Mouse (Mus musculus) liver, embryonic 13.5 days (tissue): Measurements from ENCODE around the gene Arl5a. TPM values are rescaled to one million over a fixed set of nuclear protein-coding genes. Genes with fewer than 3 reads are reported as not detected.

Experiments used
- ATAC-seq: fragments of 200-750 bp; cut with Nextera tagmentation; 2 replicates; pipeline ENCODE4 v1.8.0; 2017; ENCODE audit warnings: low read depth, mild to moderate bottlenecking, moderate number of reproducible peaks, moderate library complexity
- DNase-seq: peaks from one replicate; pipeline ENCODE4 v3.0.0; 2022
- H3K27ac ChIP-seq: fragments of 300-500 bp; sonication (generic); 2 replicates; pipeline ENCODE4 v1.5.1; 2015; ENCODE audit warnings: moderate library complexity, mild to moderate bottlenecking, inconsistent platforms
- H3K27me3 ChIP-seq: fragments of 300-500 bp; sonication (generic); 2 replicates; pipeline ENCODE4 v1.6.1; 2015; ENCODE audit warnings: mild to moderate bottlenecking, inconsistent platforms
- H3K36me3 ChIP-seq: fragments of 300-500 bp; sonication (generic); 2 replicates; pipeline ENCODE4 v1.6.1; 2015; ENCODE audit warnings: mild to moderate bottlenecking, inconsistent platforms
- H3K4me1 ChIP-seq: fragments of 300-500 bp; sonication (generic); replicated peaks from 2 replicates; pipeline ENCODE4 v1.6.1; 2015; ENCODE audit warnings: inconsistent platforms
- H3K4me2 ChIP-seq: fragments of 300-500 bp; sonication (generic); 2 replicates; pipeline ENCODE4 v1.6.1; 2015; ENCODE audit warnings: inconsistent platforms, mild to moderate bottlenecking, moderate library complexity
- H3K4me3 ChIP-seq: fragments of 300-500 bp; sonication (generic); replicated peaks from 2 replicates; pipeline ENCODE4 v1.5.1; 2015; ENCODE audit warnings: mild to moderate bottlenecking, inconsistent platforms
- H3K9ac ChIP-seq: fragments of 300-500 bp; sonication (generic); 2 replicates; pipeline ENCODE4 v1.6.1; 2015; ENCODE audit warnings: mild to moderate bottlenecking, inconsistent platforms
- H3K9me3 ChIP-seq: fragments of 300-500 bp; sonication (generic); replicated peaks from 2 replicates; pipeline ENCODE4 v1.6.1; 2016; ENCODE audit warnings: inconsistent platforms
- WGBS: fragments of 180-500 bp; shearing (Covaris S2); methylation state at CpG from one replicate; pipeline ENCODE4 v1.1.7; 2015; ENCODE audit not compliant: insufficient replicate concordance; 5-methylcytosine and 5-hydroxymethylcytosine counted together
- polyA plus RNA-seq: library from polyadenylated mRNA; unstranded; fragments of >200 nt; fragmentation: Nextera tagmentation; extraction: Ambion mirVana; gene quantifications from 2 replicates; pipeline ENCODE4 v1.2.1, GENCODE M21; 2015

The Arl5a gene
- polyA plus RNA-seq, 1 experiment from 2014 or later: 26.1 TPM

GRCm38 (mm10) chr2:52378848-52379261 lies 45.8 kb downstream of the Arl5a start:
- peak; percentile 27 for DNase-seq
- peaks cover 16% of the 10 kb centered on the region for H3K4me1 ChIP-seq
- peak; percentile 86 for ATAC-seq
- no peaks in the 10 kb centered on the region for H3K9me3 ChIP-seq
- no peaks in the 10 kb centered on the region for H3K36me3 ChIP-seq
- 29% methylated on average over 10 of the region's 10 CpGs for WGBS
- peak overlapping the region; percentile 45 for H3K4me3 ChIP-seq
- H3K4me2 ChIP-seq: peak overlapping the region; percentile 65
- peak overlapping the region; percentile 43 for H3K27ac ChIP-seq
- peak overlapping the region; percentile 10; the same call in 1 of the 2 replicates for H3K9ac ChIP-seq
- no peaks in the 10 kb centered on the region for H3K27me3 ChIP-seq

- ATAC-seq (peak; percentile 97), DNase-seq (peak; percentile 62)
- Histone ChIP-seq H3K36me3 (no peaks in the 10 kb centered on the region), H3K27ac (peak within 1 kb of the TSS; percentile 43), H3K4me1 (peaks cover 16% of the 10 kb centered on the region), H3K4me2 (peak within 1 kb of the TSS; percentile 65), H3K4me3 (peak within 1 kb of the TSS; percentile 45), H3K9me3 (no peaks in the 10 kb centered on the region), H3K9ac (peak within 1 kb of the TSS; percentile 26; the same call in 1 of the 2 replicates), H3K27me3 (no peaks in the 10 kb centered on the region)
- 27% methylated on average over 7 of the region's 7 CpGs for WGBS
Measured at GRCm38 (mm10) chr2:52378448-52378804, 46.3 kb downstream of the Arl5a start, which contains the start of gene Neb. Gene Neb, minus strand, starts transcription at chr2:52378474.

- Histone ChIP-seq H3K9ac (0 out of 2 replicates have a peak overlapping the region, but pooled peaks have one; percentile 26), H3K4me3 (peak overlapping the region; percentile 45), H3K4me2 (peak overlapping the region; percentile 65), H3K4me1 (peaks cover 16% of the 10 kb centered on the region), H3K27ac (no peak overlapping the region), H3K27me3 (no peaks in the 10 kb centered on the region), H3K36me3 (no peaks in the 10 kb centered on the region), H3K9me3 (no peaks in the 10 kb centered on the region)
- 38% methylated on average over 13 of the region's 13 CpGs for WGBS
- peak; percentile 24; the same call in 1 of the 2 replicates for ATAC-seq
- DNase-seq: no peak
Measured at GRCm38 (mm10) chr2:52377706-52378447, 46.8 kb downstream of the Arl5a start.

GRCm38 (mm10) chr2:52374706-52375105 lies 50.0 kb downstream of the Arl5a start:
- no peak for ATAC-seq
- Histone ChIP-seq H3K27me3 (no peaks in the 10 kb centered on the region), H3K4me3 (no peak overlapping the region), H3K9ac (no peak overlapping the region), H3K4me2 (no peak overlapping the region), H3K27ac (no peak overlapping the region), H3K9me3 (no peaks in the 10 kb centered on the region), H3K4me1 (peaks cover 16% of the 10 kb centered on the region), H3K36me3 (no peaks in the 10 kb centered on the region)
- 66% methylated on average over 6 of the region's 6 CpGs for WGBS
- DNase-seq: no peak

- no peak for DNase-seq
- ATAC-seq: no peak
- H3K4me1 ChIP-seq: no peaks in the 10 kb centered on the region
- no peak overlapping the region for H3K27ac ChIP-seq
- 34% methylated on average over 6 of the region's 6 CpGs for WGBS
- H3K27me3 ChIP-seq: no peaks in the 10 kb centered on the region
- no peaks in the 10 kb centered on the region for H3K36me3 ChIP-seq
- H3K4me2 ChIP-seq: no peak overlapping the region
- H3K9ac ChIP-seq: no peak overlapping the region
- H3K9me3 ChIP-seq: no peaks in the 10 kb centered on the region
- no peak overlapping the region for H3K4me3 ChIP-seq
Measured at GRCm38 (mm10) chr2:52372480-52372879, 52.2 kb downstream of the Arl5a start.

- Histone ChIP-seq H3K27me3 (no peaks in the 10 kb centered on the region), H3K4me1 (no peaks in the 10 kb centered on the region), H3K4me2 (no peak overlapping the region), H3K36me3 (no peaks in the 10 kb centered on the region), H3K9ac (no peak overlapping the region), H3K4me3 (no peak overlapping the region), H3K9me3 (no peaks in the 10 kb centered on the region), H3K27ac (no peak overlapping the region)
- no peak for ATAC-seq
- WGBS: 57% methylated on average over 4 of the region's 4 CpGs
- no peak for DNase-seq
Measured at GRCm38 (mm10) chr2:52372080-52372479, 52.6 kb downstream of the Arl5a start.

- H3K4me2 ChIP-seq: no peak overlapping the region
- H3K27me3 ChIP-seq: no peaks in the 10 kb centered on the region
- H3K9ac ChIP-seq: no peak overlapping the region
- H3K9me3 ChIP-seq: no peaks in the 10 kb centered on the region
- no peak overlapping the region for H3K4me3 ChIP-seq
- 28% methylated on average over 2 of the region's 2 CpGs for WGBS
- H3K27ac ChIP-seq: no peak overlapping the region
- H3K36me3 ChIP-seq: no peaks in the 10 kb centered on the region
- no peak for ATAC-seq
- no peaks in the 10 kb centered on the region for H3K4me1 ChIP-seq
- no peak for DNase-seq
Measured at GRCm38 (mm10) chr2:52371066-52371465, 53.6 kb downstream of the Arl5a start.

- no peaks in the 10 kb centered on the region for H3K36me3 ChIP-seq
- H3K9me3 ChIP-seq: no peaks in the 10 kb centered on the region
- H3K27me3 ChIP-seq: no peaks in the 10 kb centered on the region
- no peak for ATAC-seq
- H3K9ac ChIP-seq: no peak overlapping the region
- no peak overlapping the region for H3K27ac ChIP-seq
- no peaks in the 10 kb centered on the region for H3K4me1 ChIP-seq
- no peak overlapping the region for H3K4me3 ChIP-seq
- WGBS: 84% methylated on average over 6 of the region's 6 CpGs
- no peak overlapping the region for H3K4me2 ChIP-seq
- no peak for DNase-seq
Measured at GRCm38 (mm10) chr2:52369622-52370021, 55.1 kb downstream of the Arl5a start.

GRCm38 (mm10) chr2:52367665-52368064 lies 57.0 kb downstream of the Arl5a start:
- H3K27me3 ChIP-seq: no peaks in the 10 kb centered on the region
- no peak overlapping the region for H3K27ac ChIP-seq

GRCm38 (mm10) chr2:52367248-52367647 lies 57.5 kb downstream of the Arl5a start:
- DNase-seq (no peak), ATAC-seq (no peak)
- Histone ChIP-seq H3K27ac (no peak overlapping the region), H3K27me3 (no peaks in the 10 kb centered on the region), H3K4me3 (no peak overlapping the region), H3K9me3 (no peaks in the 10 kb centered on the region), H3K4me1 (no peaks in the 10 kb centered on the region), H3K36me3 (no peaks in the 10 kb centered on the region), H3K4me2 (no peak overlapping the region), H3K9ac (no peak overlapping the region)
- WGBS: 61% methylated on average over 13 of the region's 13 CpGs

More at GRCm38 (mm10) chr2:52367665-52368064, 57.0 kb downstream of the Arl5a start:
- 69% methylated on average over 5 of the region's 5 CpGs for WGBS
- no peaks in the 10 kb centered on the region for H3K9me3 ChIP-seq
- no peak for DNase-seq
- H3K4me1 ChIP-seq: no peaks in the 10 kb centered on the region
- no peaks in the 10 kb centered on the region for H3K36me3 ChIP-seq
- no peak overlapping the region for H3K4me3 ChIP-seq
- H3K9ac ChIP-seq: no peak overlapping the region
- no peak overlapping the region for H3K4me2 ChIP-seq
- no peak for ATAC-seq

GRCm38 (mm10) chr2:52361086-52361485 lies 63.6 kb downstream of the Arl5a start:
- Histone ChIP-seq H3K9me3 (no peaks in the 10 kb centered on the region), H3K27ac (no peak overlapping the region), H3K4me1 (no peaks in the 10 kb centered on the region), H3K36me3 (no peaks in the 10 kb centered on the region), H3K27me3 (no peaks in the 10 kb centered on the region), H3K9ac (no peak overlapping the region), H3K4me2 (no peak overlapping the region), H3K4me3 (no peak overlapping the region)
- 80% methylated on average over 9 of the region's 9 CpGs for WGBS
- DNase-seq (no peak), ATAC-seq (no peak)

GRCm38 (mm10) chr2:52359722-52360121 lies 65.0 kb downstream of the Arl5a start:
- H3K4me2 ChIP-seq: no peak overlapping the region
- H3K4me3 ChIP-seq: no peak overlapping the region
- H3K27ac ChIP-seq: no peak overlapping the region
- no peaks in the 10 kb centered on the region for H3K9me3 ChIP-seq
- WGBS: 62% methylated on average over 1 of the region's 1 CpGs
- ATAC-seq (no peak), DNase-seq (no peak)
- no peaks in the 10 kb centered on the region for H3K27me3 ChIP-seq
- H3K4me1 ChIP-seq: no peaks in the 10 kb centered on the region
- no peak overlapping the region for H3K9ac ChIP-seq
- no peaks in the 10 kb centered on the region for H3K36me3 ChIP-seq
